Mouse (Mus musculus) intestine, embryonic 15.5 days (tissue): ENCODE data around the gene Bhlha9. TPM values are rescaled to one million over a fixed set of nuclear protein-coding genes. Genes with fewer than 3 reads are reported as not detected.
A peak's percentile ranks its signal among the peaks of the same experiment; 100 is the strongest.
"Not testable (repeated sequence)": the region's sequence is repeated elsewhere in the genome, so short reads cannot be mapped to it uniquely, and the experiment has no call there.

ENCODE experiments used
- ATAC-seq: fragments of 200-750 bp; cut with Nextera tagmentation; 2 replicates; pipeline ENCODE4 v1.8.0; 2017; ENCODE audit warnings: moderate TSS enrichment, moderate library complexity
- H3K27ac ChIP-seq: fragments of 300-500 bp; sonication (generic); 2 replicates; pipeline ENCODE4 v1.5.1; 2015; ENCODE audit warnings: mild to moderate bottlenecking, inconsistent platforms
- H3K27me3 ChIP-seq: fragments of 300-500 bp; sonication (generic); replicated peaks from 2 replicates; pipeline ENCODE4 v1.6.1; 2015; ENCODE audit warnings: inconsistent platforms
- H3K36me3 ChIP-seq: fragments of 300-500 bp; sonication (generic); 2 replicates; pipeline ENCODE4 v1.6.1; 2015; ENCODE audit warnings: inconsistent platforms
- H3K4me1 ChIP-seq: fragments of 300-500 bp; sonication (generic); replicated peaks from 2 replicates; pipeline ENCODE4 v1.6.1; 2015; ENCODE audit warnings: inconsistent platforms
- H3K4me2 ChIP-seq: fragments of 300-500 bp; sonication (generic); replicated peaks from 2 replicates; pipeline ENCODE4 v1.6.1; 2015; ENCODE audit warnings: mild to moderate bottlenecking, inconsistent platforms
- H3K4me3 ChIP-seq: fragments of 300-500 bp; sonication (generic); replicated peaks from 2 replicates; pipeline ENCODE4 v1.5.1; 2015; ENCODE audit warnings: inconsistent platforms
- H3K9ac ChIP-seq: fragments of 300-500 bp; sonication (generic); 2 replicates; pipeline ENCODE4 v1.6.1; 2015; ENCODE audit warnings: inconsistent platforms
- H3K9me3 ChIP-seq: fragments of 300-500 bp; sonication (generic); 2 replicates; pipeline ENCODE4 v1.6.1; 2016; ENCODE audit warnings: inconsistent platforms
- WGBS: fragments of 180-500 bp; shearing (Covaris S2); methylation state at CpG from one replicate; pipeline ENCODE4 v1.1.7; 2015; 5-methylcytosine and 5-hydroxymethylcytosine counted together
- polyA plus RNA-seq: library from polyadenylated mRNA; unstranded; fragments of >200 nt; fragmentation: Nextera tagmentation; extraction: Ambion mirVana; gene quantifications from 2 replicates; pipeline ENCODE4 v1.2.1, GENCODE M21; 2015

The Bhlha9 gene
- polyA plus RNA-seq, 1 experiment from 2014 or later, result 0.19 TPM

DNA sequence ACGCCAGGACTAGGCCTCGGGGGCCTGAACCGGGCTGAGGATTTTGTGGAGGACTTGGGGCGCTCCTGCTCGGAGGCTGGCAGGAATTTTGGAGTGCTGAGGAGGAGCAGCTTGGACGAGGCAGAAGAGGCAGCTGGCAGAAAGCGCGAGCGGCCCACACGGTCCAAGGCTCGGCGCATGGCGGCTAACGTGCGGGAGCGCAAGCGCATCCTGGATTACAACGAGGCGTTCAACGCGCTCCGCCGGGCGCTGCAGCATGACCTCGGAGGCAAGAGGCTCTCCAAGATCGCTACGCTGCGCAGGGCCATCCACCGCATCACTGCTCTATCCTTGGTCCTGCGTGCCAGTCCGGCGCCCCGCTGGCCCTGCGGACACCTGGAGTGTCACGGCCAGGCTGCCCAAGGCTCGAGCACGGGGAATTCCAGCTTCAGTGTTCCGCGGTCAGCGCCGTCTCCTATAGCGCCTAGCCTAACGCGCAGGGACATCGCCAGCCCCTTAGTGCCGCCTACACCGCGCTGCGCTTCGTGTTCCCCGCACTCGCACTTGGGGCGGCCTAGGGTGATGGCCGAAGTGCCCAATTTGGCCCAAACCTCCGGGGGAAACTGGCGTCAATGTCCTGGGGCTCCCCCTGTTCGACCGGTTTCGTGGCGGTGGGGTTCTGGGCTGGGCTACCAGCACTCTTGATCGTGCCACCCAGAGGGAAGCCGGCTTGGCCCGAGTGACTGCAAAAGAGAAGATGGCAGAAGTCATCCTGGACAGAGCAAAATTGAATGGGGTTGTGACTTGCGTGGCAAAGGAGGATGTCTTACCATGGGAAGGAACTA, 503 bp downstream of the Bhlha9 start:
- peaks cover 45% of the 10 kb centered on the region for H3K27me3 ChIP-seq
- ATAC-seq, result no peak
- H3K9me3 ChIP-seq, result no peaks in the 10 kb centered on the region
- peak overlapping the region; percentile 33 for H3K4me3 ChIP-seq
- 3% methylated on average over 64 of the region's 64 CpGs for WGBS
- peak overlapping the region; percentile 28; the same call in 1 of the 2 replicates for H3K9ac ChIP-seq
- peak overlapping the region; percentile 76 for H3K4me2 ChIP-seq
- H3K36me3 ChIP-seq, result no peaks in the 10 kb centered on the region
- no peak overlapping the region for H3K27ac ChIP-seq
- peaks cover 10% of the 10 kb centered on the region for H3K4me1 ChIP-seq

GRCm38 (mm10) chr11:76674199-76674598, 1.9 kb downstream of the Bhlha9 start:
- H3K9me3 ChIP-seq, result no peaks in the 10 kb centered on the region
- no peak overlapping the region for H3K4me2 ChIP-seq
- H3K36me3 ChIP-seq, result no peaks in the 10 kb centered on the region
- H3K27me3 ChIP-seq, result peaks cover 45% of the 10 kb centered on the region
- 53% methylated on average over 8 of the region's 8 CpGs for WGBS
- H3K4me3 ChIP-seq, result no peak overlapping the region
- no peak overlapping the region for H3K9ac ChIP-seq
- no peak overlapping the region for H3K27ac ChIP-seq
- no peak for ATAC-seq
- peaks cover 10% of the 10 kb centered on the region for H3K4me1 ChIP-seq

DNA sequence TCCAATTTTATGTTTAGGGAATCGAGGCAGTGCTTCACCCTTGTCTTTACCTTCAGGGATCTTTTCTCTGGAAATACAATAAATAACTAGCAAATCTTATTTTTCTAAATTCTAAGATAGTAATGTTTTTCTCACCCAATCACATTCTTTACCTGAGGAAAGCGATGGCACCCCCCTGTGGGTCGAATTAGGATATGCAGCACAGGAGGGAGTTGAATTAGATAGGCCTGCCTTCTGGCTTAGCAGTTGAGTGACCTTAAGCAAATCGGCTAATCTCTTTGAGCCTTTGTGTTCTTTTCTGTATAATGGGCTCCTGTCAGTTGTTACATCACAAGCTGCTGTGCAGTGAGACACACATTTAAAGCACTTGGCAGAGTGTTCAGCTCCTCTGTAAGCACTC, 2.4 kb downstream of the Bhlha9 start:
- H3K9me3 ChIP-seq, result no peaks in the 10 kb centered on the region
- peaks cover 10% of the 10 kb centered on the region for H3K4me1 ChIP-seq
- ATAC-seq, result no peak
- H3K4me2 ChIP-seq, result no peak overlapping the region
- H3K27me3 ChIP-seq, result peaks cover 45% of the 10 kb centered on the region
- WGBS, result 43% methylated on average over 4 of the region's 4 CpGs
- no peak overlapping the region for H3K27ac ChIP-seq
- H3K36me3 ChIP-seq, result no peaks in the 10 kb centered on the region
- H3K4me3 ChIP-seq, result no peak overlapping the region
- no peak overlapping the region for H3K9ac ChIP-seq

- H3K4me3 ChIP-seq, H3K9ac ChIP-seq, H3K36me3 ChIP-seq, H3K4me2 ChIP-seq, H3K27ac ChIP-seq, H3K4me1 ChIP-seq, ATAC-seq, H3K9me3 ChIP-seq: not testable (repeated sequence)
- 38% methylated on average over 8 of the region's 8 CpGs for WGBS
- peaks cover 12% of the 10 kb centered on the region for H3K27me3 ChIP-seq
Observed at GRCm38 (mm10) chr11:76679508-76679907, 7.2 kb downstream of the Bhlha9 start, which contains the start of gene Trarg1. TSS of gene Trarg1 (plus strand) at chr11:76679808.

- Histone ChIP-seq H3K4me3 (no peak overlapping the region), H3K4me2 (no peak overlapping the region), H3K36me3 (no peaks in the 10 kb centered on the region), H3K9ac (no peak overlapping the region), H3K4me1 (no peaks in the 10 kb centered on the region), H3K27ac (no peak overlapping the region), H3K27me3 (0 out of 2 replicates have a peak, but pooled peaks cover 4% of the 10 kb centered on the region), H3K9me3 (no peaks in the 10 kb centered on the region)
- no peak for ATAC-seq
- 58% methylated on average over 2 of the region's 2 CpGs for WGBS
Observed at GRCm38 (mm10) chr11:76685604-76686003, 13.3 kb downstream of the Bhlha9 start.

GRCm38 (mm10) chr11:76692096-76692495, 19.8 kb downstream of the Bhlha9 start:
- H3K4me3 ChIP-seq, result no peak overlapping the region
- WGBS, result 77% methylated on average over 3 of the region's 3 CpGs
- no peaks in the 10 kb centered on the region for H3K4me1 ChIP-seq
- H3K4me2 ChIP-seq, result no peak overlapping the region
- ATAC-seq, result no peak
- H3K9ac ChIP-seq, result no peak overlapping the region
- no peaks in the 10 kb centered on the region for H3K9me3 ChIP-seq
- H3K27me3 ChIP-seq, result 0 out of 2 replicates have a peak, but pooled peaks cover 4% of the 10 kb centered on the region
- no peak overlapping the region for H3K27ac ChIP-seq
- no peaks in the 10 kb centered on the region for H3K36me3 ChIP-seq

GRCm38 (mm10) chr11:76695810-76696209, 23.5 kb downstream of the Bhlha9 start:
- Histone ChIP-seq H3K27ac (no peak overlapping the region), H3K9ac (no peak overlapping the region), H3K36me3 (no peaks in the 10 kb centered on the region), H3K4me1 (no peaks in the 10 kb centered on the region), H3K4me3 (no peak overlapping the region), H3K9me3 (no peaks in the 10 kb centered on the region), H3K4me2 (no peak overlapping the region), H3K27me3 (no peaks in the 10 kb centered on the region)
- 57% methylated on average over 6 of the region's 6 CpGs for WGBS
- no peak for ATAC-seq

- WGBS, result 56% methylated on average over 8 of the region's 9 CpGs
- Histone ChIP-seq H3K27ac (no peak overlapping the region), H3K4me2 (peak overlapping the region; percentile 38)
Observed at GRCm38 (mm10) chr11:76699626-76700025, 27.4 kb downstream of the Bhlha9 start.

GRCm38 (mm10) chr11:76707656-76708055, 35.4 kb downstream of the Bhlha9 start:
- Histone ChIP-seq H3K4me3 (no peak overlapping the region), H3K4me1 (peaks cover 5% of the 10 kb centered on the region; the same call in 1 of the 2 replicates), H3K27ac (no peak overlapping the region), H3K27me3 (no peaks in the 10 kb centered on the region), H3K9me3 (no peaks in the 10 kb centered on the region), H3K4me2 (no peak overlapping the region), H3K36me3 (no peaks in the 10 kb centered on the region), H3K9ac (no peak overlapping the region)
- no peak for ATAC-seq
- 79% methylated on average over 3 of the region's 3 CpGs for WGBS

More at GRCm38 (mm10) chr11:76699626-76700025, 27.4 kb downstream of the Bhlha9 start:
- Histone ChIP-seq H3K4me3 (no peak overlapping the region), H3K9ac (no peak overlapping the region), H3K36me3 (no peaks in the 10 kb centered on the region), H3K27me3 (no peaks in the 10 kb centered on the region), H3K4me1 (no peaks in the 10 kb centered on the region), H3K9me3 (no peaks in the 10 kb centered on the region)
- ATAC-seq, result no peak

DNA sequence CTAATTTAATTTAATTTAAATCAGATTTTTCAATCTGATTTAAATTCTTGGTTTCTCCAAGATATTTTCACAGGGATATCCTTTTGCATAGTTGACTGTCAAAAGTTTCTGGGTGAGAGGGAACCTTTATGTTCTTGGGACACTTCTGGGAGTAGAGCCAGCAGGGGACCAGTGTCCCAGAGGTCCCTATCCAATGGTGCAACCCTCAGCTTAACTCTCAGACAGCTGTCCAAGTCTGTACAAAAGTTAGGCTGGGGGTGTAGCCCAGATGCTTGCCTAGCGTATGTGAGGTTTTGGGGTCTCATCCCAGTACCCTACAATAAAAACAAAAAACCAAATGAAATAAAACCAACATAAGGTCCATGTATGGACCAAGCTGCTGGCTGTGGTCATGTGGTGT, 35.8 kb downstream of the Bhlha9 start:
- no peak overlapping the region for H3K4me2 ChIP-seq
- no peaks in the 10 kb centered on the region for H3K27me3 ChIP-seq
- ATAC-seq, result no peak
- H3K4me3 ChIP-seq, result no peak overlapping the region
- no peaks in the 10 kb centered on the region for H3K36me3 ChIP-seq
- no peaks in the 10 kb centered on the region for H3K9me3 ChIP-seq
- no peak overlapping the region for H3K27ac ChIP-seq
- H3K9ac ChIP-seq, result no peak overlapping the region
- 71% methylated on average over 1 of the region's 1 CpGs for WGBS
- peaks cover 5% of the 10 kb centered on the region; the same call in 1 of the 2 replicates for H3K4me1 ChIP-seq

- 35% methylated on average over 1 of the region's 1 CpGs for WGBS
- Histone ChIP-seq H3K36me3 (no peaks in the 10 kb centered on the region), H3K9ac (no peak overlapping the region), H3K4me3 (no peak overlapping the region), H3K27ac (no peak overlapping the region), H3K27me3 (no peaks in the 10 kb centered on the region), H3K9me3 (no peaks in the 10 kb centered on the region), H3K4me2 (no peak overlapping the region), H3K4me1 (peaks cover 5% of the 10 kb centered on the region; the same call in 1 of the 2 replicates)
- ATAC-seq, result no peak
Observed at GRCm38 (mm10) chr11:76708881-76709280, 36.6 kb downstream of the Bhlha9 start.

DNA sequence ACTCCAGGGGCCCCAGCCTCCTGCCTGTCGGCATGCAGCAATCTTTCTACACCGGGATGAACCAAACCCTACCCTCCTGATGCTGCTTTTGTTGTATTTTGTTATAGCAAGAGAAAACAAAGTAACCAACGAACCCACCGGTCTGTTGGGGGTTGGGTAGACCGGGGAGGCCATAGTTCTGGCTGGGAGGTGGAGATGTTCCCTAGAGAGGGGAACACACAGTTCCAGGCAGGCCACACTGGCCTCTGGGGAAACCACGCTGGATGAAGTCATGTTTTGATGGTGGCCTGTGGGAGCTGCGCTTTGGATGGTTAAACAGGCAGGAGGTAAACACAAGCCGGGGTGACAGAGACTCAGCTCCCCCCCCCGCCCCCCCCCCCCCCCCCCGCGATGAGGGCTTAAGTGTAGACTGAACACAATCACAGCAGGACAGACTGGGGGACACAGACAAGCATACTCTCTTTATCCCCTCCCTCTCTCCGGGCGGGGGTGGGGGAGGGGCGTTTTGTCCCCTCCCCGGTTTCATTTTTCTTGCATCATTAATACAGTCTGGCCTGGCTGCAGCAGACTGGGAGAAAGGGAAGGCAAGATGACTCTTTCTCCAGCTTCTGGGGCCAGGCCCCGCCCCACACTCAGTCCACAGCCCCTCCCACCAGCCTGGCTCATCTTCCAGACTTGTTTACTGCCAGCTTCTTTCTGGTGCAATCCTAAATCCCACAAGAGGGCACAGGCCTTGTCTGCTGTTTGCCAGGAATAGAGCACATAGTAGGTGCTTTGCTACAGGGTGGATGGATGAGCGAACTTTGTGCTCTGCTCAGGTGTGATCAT, 37.6 kb downstream of the Bhlha9 start:
- Histone ChIP-seq H3K9me3 (no peaks in the 10 kb centered on the region), H3K4me1 (peaks cover 5% of the 10 kb centered on the region; the same call in 1 of the 2 replicates), H3K4me3 (no peak overlapping the region), H3K9ac (no peak overlapping the region), H3K27me3 (no peaks in the 10 kb centered on the region), H3K27ac (no peak overlapping the region), H3K36me3 (no peaks in the 10 kb centered on the region), H3K4me2 (peak overlapping the region; percentile 17; the same call in 1 of the 2 replicates)
- 31% methylated on average over 14 of the region's 17 CpGs for WGBS
- ATAC-seq, result 0 out of 2 replicates have a peak, but pooled peaks have one; percentile 36
